Mouse (Mus musculus): ENCODE results near the gene Mms19. TPM values are rescaled to one million over a fixed set of nuclear protein-coding genes. Genes with fewer than 3 reads are reported as not detected.
A peak's percentile ranks its signal among the peaks of the same experiment; 100 is the strongest.

The Mms19 gene
- polyA plus RNA-seq, 1 experiment = 54.9 TPM

DNA sequence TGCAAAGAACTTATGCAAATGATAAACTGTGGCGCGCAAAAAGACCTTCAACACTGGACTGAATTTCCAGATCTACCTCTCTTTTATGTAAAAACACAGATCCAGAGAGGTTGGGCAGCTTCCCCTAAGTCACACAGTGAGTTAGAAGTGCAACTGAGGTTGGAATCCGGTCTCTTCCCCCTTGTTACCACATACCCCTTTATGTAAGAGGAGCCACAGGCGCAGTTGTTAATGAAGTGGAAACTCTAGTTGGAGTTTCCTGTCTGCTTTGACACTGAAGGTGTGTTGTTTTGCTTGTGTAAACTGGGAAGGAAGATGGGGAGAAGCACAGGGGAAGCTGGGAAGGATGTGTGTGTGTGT is 1.8 kb upstream of the Mms19 start:
- H3K4me3 ChIP-seq (replicated peaks; ENCODE audit: insufficient read depth, low read depth, low read length) = peak overlapping the region; percentile 89
- H3K27ac ChIP-seq (ENCODE audit: insufficient read depth, low read length) = no peak overlapping the region
- no peak for DNase-seq
- H3K27me3 ChIP-seq (ENCODE audit: control insufficient read depth, insufficient read depth, low read length) = no peaks in the 10 kb centered on the region
- 23% methylated on average over 4 of the region's 4 CpGs for WGBS
- TF ChIP-seq CTCF (IDR thresholded peaks at IDR 0.05; ENCODE audit: borderline replicate concordance, insufficient read depth, low read depth, low read length) (no peak), POLR2A (IDR thresholded peaks at IDR 0.05; ENCODE audit: borderline replicate concordance, insufficient read depth, low read length) (no peak)
- H3K4me1 ChIP-seq (ENCODE audit: control insufficient read depth, insufficient read depth, low read length) = peaks cover 4% of the 10 kb centered on the region

DNA sequence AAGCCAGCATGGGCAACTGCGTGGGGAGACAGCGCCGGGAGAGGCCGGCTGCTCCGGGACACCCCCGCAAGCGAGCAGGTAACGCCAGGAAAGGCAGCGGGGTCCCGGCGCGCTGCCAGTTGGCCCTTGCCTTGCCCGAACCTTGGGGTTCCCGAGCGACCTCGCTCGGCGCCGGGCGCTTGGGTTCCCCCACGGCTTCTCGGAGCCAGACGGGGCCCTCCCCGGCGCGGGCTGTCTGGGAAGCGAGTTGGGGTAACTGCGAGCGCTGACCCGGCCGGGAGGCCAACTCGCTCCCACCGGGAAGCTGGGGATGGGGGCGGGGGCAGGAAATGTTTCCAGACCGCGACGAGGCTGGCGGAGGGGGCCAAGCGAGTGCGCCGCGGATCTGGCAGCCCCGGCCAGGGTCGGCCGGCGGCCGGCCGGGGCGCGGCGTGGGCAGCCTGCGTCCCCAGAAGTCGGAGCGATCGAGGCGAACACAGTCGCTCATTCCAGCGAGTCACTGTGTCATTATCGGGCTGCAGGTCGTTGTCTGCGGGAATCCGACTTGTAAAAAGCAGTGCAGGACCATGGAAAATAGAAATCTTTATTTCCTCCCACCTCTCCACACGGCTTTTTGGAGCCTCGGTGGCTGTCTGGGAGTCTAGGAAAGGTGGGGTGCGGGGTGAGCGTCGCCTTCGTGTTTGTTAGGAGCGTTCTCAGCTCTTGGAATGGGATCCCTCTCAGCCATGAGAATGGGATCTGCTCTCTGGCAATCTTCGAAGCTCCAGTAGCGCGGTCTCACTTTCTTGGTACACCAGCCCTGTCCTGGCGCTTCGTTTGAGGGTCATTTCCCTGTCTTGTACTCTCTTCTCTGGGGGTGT is 1.2 kb upstream of the Mms19 start:
- TF ChIP-seq CTCF (IDR thresholded peaks at IDR 0.05; ENCODE audit: borderline replicate concordance, insufficient read depth, low read depth, low read length) (no peak), POLR2A (IDR thresholded peaks at IDR 0.05; ENCODE audit: borderline replicate concordance, insufficient read depth, low read length) (no peak)
- under 1% methylated on average over 73 of the region's 74 CpGs for WGBS
- DNase-seq = peak; percentile 80
- Histone ChIP-seq H3K27me3 (ENCODE audit: control insufficient read depth, insufficient read depth, low read length) (no peaks in the 10 kb centered on the region), H3K4me3 (replicated peaks; ENCODE audit: insufficient read depth, low read depth, low read length) (peak overlapping the region; percentile 89), H3K4me1 (ENCODE audit: control insufficient read depth, insufficient read depth, low read length) (peaks cover 4% of the 10 kb centered on the region), H3K27ac (ENCODE audit: insufficient read depth, low read length) (peak overlapping the region; percentile 70)

DNA sequence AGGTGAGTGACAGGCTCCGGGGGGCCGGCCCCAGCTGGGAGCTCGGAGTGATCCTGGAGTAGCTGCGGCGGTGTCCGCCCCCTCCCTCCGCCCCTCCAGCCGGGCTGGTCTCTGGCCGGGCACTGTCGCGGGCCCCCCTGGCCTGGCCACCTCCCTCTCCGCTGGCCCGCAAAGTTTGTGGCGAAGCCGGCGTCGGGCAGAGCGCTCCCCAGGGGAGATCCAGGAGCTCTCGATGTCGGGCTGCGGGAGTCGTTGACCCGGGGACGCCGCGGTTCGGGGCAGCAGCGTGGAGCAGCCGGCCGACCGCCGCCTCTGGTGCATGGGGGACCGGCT is 604 bp upstream of the Mms19 start, which contains the start of gene Ubtd1:
Gene Ubtd1, plus strand, starts transcription at position 169 of the 333 bp plus-strand sequence.
- H3K4me1 ChIP-seq (ENCODE audit: control insufficient read depth, insufficient read depth, low read length) = peaks cover 4% of the 10 kb centered on the region
- under 1% methylated on average over 33 of the region's 33 CpGs for WGBS
- TF ChIP-seq POLR2A (IDR thresholded peaks at IDR 0.05; ENCODE audit: borderline replicate concordance, insufficient read depth, low read length) (no peak), CTCF (IDR thresholded peaks at IDR 0.05; ENCODE audit: borderline replicate concordance, insufficient read depth, low read depth, low read length) (no peak)
- H3K27ac ChIP-seq (ENCODE audit: insufficient read depth, low read length) = peak within 1 kb of the TSS; percentile 70
- H3K27me3 ChIP-seq (ENCODE audit: control insufficient read depth, insufficient read depth, low read length) = no peaks in the 10 kb centered on the region
- peak within 1 kb of the TSS; percentile 89 for H3K4me3 ChIP-seq (replicated peaks; ENCODE audit: insufficient read depth, low read depth, low read length)
- DNase-seq = no peak

DNA sequence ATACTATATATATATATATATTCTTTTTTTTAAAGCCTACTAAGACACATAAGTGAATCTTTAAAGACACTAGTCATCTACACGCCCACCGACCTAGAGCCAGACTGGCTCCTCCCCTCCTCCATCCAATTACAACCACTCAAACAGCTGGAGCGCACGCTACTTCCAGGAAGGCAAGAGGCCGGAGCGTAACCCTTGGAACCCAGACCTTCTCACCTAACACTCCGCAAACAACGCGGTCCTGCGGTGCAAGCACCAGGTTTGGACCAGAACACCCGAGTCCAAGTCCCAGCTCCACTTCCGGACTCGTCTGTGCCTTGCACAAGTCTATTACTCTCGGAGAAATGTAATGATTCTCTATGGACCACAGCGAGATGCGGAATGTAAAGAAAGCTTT is 537 bp downstream of the Mms19 start:
- H3K27me3 ChIP-seq (ENCODE audit: control insufficient read depth, insufficient read depth, low read length) = no peaks in the 10 kb centered on the region
- peak overlapping the region; percentile 82 for H3K4me3 ChIP-seq (replicated peaks; ENCODE audit: insufficient read depth, low read depth, low read length)
- TF ChIP-seq CTCF (IDR thresholded peaks at IDR 0.05; ENCODE audit: borderline replicate concordance, insufficient read depth, low read depth, low read length) (no peak), POLR2A (IDR thresholded peaks at IDR 0.05; ENCODE audit: borderline replicate concordance, insufficient read depth, low read length) (no peak)
- H3K4me1 ChIP-seq (ENCODE audit: control insufficient read depth, insufficient read depth, low read length) = peaks cover 4% of the 10 kb centered on the region
- no peak for DNase-seq
- under 1% methylated on average over 16 of the region's 16 CpGs for WGBS
- H3K27ac ChIP-seq (ENCODE audit: insufficient read depth, low read length) = peak overlapping the region; percentile 53; the same call in 1 of the 2 replicates

DNA sequence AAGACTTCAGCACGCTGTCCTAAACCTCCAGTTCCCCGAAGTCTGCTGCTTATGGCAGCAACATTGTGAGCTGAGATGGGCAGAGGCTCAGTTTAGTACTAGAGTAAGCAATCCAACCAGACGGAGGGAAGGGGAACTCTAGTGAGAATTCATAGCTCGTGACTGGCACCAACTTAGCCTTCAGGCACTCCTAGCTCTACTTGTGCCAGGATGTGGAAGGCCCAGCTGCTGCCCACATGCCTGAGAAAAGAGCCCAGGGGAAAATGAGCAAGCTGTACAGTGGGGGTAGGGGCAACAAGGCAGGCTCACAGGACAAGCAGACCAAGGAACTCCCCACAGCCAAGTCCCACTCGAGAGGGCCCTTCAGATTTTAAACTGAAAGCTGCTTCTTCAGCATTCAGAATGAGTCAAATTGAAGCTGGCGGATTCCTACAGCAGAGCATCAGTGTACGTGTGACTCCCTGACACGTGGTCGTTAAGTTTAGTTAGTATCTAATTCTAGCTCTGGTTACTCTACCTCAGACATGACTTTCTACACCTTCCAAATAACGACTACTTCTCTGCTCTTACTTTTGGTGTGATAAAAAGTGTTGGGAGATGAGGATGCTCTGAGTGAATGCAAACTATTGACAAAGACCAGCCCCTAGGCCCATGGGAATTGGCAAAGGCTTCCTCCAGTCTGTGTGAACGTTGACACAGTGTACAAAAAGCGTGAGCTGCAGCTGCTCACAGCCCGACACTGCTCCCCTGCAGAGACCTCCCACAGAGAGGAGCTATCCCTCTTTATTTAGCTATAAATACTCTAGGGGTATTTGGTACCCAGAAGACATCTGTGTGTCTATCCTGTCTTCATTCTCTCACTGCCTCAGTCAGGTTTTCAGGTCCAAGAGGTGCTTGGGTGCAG is 6.8 kb downstream of the Mms19 start:
- WGBS = 24% methylated on average over 13 of the region's 13 CpGs
- H3K4me1 ChIP-seq (ENCODE audit: control insufficient read depth, insufficient read depth, low read length) = 0 out of 2 replicates have a peak, but pooled peaks cover 2% of the 10 kb centered on the region
- H3K4me3 ChIP-seq (replicated peaks; ENCODE audit: insufficient read depth, low read depth, low read length) = no peak overlapping the region
- H3K27ac ChIP-seq (ENCODE audit: insufficient read depth, low read length) = no peak overlapping the region
- DNase-seq = no peak
- no peak for TF ChIP-seq POLR2A (IDR thresholded peaks at IDR 0.05; ENCODE audit: borderline replicate concordance, insufficient read depth, low read length)
- no peak for TF ChIP-seq CTCF (IDR thresholded peaks at IDR 0.05; ENCODE audit: borderline replicate concordance, insufficient read depth, low read depth, low read length)
- H3K27me3 ChIP-seq (ENCODE audit: control insufficient read depth, insufficient read depth, low read length) = no peaks in the 10 kb centered on the region

DNA sequence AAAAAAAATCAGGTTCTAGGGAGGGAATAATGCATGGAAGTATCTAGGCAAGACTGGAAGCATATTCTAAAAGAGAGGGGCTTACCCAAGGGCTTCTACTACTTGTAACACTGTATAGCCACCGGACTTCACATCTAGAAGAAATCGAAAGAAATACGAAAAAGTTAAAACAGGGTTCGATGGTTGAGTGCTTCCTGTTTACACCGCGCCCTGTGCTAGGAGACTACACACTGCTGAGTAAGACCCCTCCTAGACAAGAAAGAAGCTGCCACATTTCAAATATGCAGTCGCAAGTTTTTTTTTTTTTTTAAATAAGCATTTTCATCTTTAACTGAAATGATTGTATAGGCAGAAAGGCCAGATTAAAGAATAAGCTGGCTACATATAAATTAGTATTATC is 11.3 kb downstream of the Mms19 start:
- H3K27me3 ChIP-seq (ENCODE audit: control insufficient read depth, insufficient read depth, low read length) = no peaks in the 10 kb centered on the region
- no peak for DNase-seq
- 93% methylated on average over 7 of the region's 7 CpGs for WGBS
- H3K4me1 ChIP-seq (ENCODE audit: control insufficient read depth, insufficient read depth, low read length) = 0 out of 2 replicates have a peak, but pooled peaks cover 2% of the 10 kb centered on the region
- TF ChIP-seq POLR2A (IDR thresholded peaks at IDR 0.05; ENCODE audit: borderline replicate concordance, insufficient read depth, low read length) = no peak
- no peak for TF ChIP-seq CTCF (IDR thresholded peaks at IDR 0.05; ENCODE audit: borderline replicate concordance, insufficient read depth, low read depth, low read length)
- H3K27ac ChIP-seq (ENCODE audit: insufficient read depth, low read length) = no peak overlapping the region
- no peak overlapping the region for H3K4me3 ChIP-seq (replicated peaks; ENCODE audit: insufficient read depth, low read depth, low read length)

DNA sequence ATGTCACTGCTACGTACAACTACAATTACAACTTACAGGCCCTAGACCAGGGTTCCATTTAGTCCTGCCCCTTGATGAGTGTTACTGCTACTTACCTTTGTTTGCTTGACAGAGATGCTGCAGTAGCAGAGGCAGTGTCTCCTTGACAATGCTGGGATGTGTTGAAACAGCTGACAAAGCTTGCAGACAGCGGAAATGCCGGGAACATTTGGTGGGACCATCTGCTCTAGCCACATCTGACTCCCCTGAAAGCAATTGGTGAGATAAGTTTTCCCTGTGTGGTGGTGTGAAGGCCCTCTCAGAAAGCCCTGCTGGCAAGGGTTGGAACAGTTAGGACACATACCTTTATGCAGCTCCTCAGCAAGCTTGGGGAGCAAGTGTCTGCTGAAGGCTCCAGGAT is 27.4 kb downstream of the Mms19 start:
- 80% methylated on average over 3 of the region's 3 CpGs for WGBS
- Histone ChIP-seq H3K4me1 (ENCODE audit: control insufficient read depth, insufficient read depth, low read length) (no peaks in the 10 kb centered on the region), H3K27me3 (ENCODE audit: control insufficient read depth, insufficient read depth, low read length) (no peaks in the 10 kb centered on the region), H3K4me3 (replicated peaks; ENCODE audit: insufficient read depth, low read depth, low read length) (no peak overlapping the region), H3K27ac (ENCODE audit: insufficient read depth, low read length) (no peak overlapping the region)
- no peak for DNase-seq
- TF ChIP-seq POLR2A (IDR thresholded peaks at IDR 0.05; ENCODE audit: borderline replicate concordance, insufficient read depth, low read length) = no peak
- TF ChIP-seq CTCF (IDR thresholded peaks at IDR 0.05; ENCODE audit: borderline replicate concordance, insufficient read depth, low read depth, low read length) = no peak

Measured in cerebellum, adult 2 months (tissue).